Mouse (Mus musculus) Patski (cell line): ENCODE data around the gene Trmo. TPM values are rescaled to one million over a fixed set of nuclear protein-coding genes. Genes with fewer than 3 reads are reported as not detected.

Source experiments
- ATAC-seq: fragments of 100-300 bp; one replicate; pipeline ENCODE4 v1.8.0; 2021
- CTCF ChIA-PET: fragments of 350-600 bp; sonication (Branson Sonifier 250); formaldehyde crosslinking; loops from one replicate; lab custom pipeline; 2022; ENCODE audit warnings: inconsistent platforms; lab: Charles Lee
- POLR2A ChIA-PET: fragments of 350-600 bp; sonication (Branson Sonifier 250); formaldehyde crosslinking; loops from one replicate; lab custom pipeline; 2022; ENCODE audit warnings: antibody characterized with exemption, inconsistent platforms; lab: Charles Lee
- DNase-seq: peaks from one replicate; pipeline ENCODE4 v3.0.0-alpha.2; 2011; ENCODE audit warnings: low read depth, low spot score
- H3K27me3 ChIP-seq: fragments of 371-371 bp; one replicate; pipeline ENCODE4 v1.5.1; 2021
- CTCF ChIP-seq: fragments of 100-300 bp; IDR thresholded peaks from one replicate; pipeline ENCODE4 v1.5.1; 2021
- in situ Hi-C: fragments of 300-500 bp; cut with MboI; formaldehyde crosslinking; loops from 3 replicates; pipeline ENCODE4 v1.11.1; 2018; ENCODE audit warnings: low pct_unique_long_range_greater_than_20kb, mixed read lengths
- polyA plus RNA-seq: library from polyadenylated mRNA; unstranded; gene quantifications from one replicate; pipeline ENCODE4 v1.2.3, GENCODE M21; 2021

The Trmo gene
- polyA plus RNA-seq, 1 experiment from 2014 or later: 2.8 TPM

DNA sequence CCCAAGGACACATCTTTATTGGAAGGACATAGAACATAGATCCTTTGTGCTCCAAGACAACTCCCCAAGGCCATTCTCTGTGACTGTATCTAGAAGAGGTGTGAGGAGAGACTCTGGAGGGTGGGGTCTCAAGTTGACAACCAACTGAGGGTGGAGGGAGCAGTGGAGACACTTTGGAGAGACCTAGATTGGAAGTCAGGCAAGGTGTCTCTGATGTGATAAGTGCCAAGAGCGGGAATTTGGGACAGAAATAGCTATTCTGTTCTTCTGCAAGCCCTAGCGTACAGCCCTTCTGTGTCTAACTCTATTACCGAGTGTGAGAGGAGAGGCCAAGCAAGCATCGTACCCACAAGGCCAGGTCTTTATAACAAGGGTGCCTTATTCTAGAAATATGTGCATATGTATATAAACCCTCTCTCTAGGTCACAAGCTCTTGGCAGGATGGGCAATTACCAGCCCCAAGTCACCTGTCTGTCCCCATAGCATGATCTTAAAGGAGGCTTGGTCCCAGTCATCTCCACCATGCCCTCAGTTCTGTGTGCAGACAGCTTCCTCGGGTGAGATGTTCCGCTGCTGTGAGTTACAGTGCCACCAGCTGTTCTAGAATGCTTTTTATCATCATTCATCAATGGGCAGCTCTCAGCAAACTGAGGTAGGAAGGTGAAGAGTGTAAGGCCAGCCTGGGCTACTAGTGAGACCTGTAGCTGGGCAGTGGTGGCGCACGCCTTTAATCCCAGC, 17.9 kb upstream of the Trmo start:
- DNase-seq (no peak), ATAC-seq (no peak)
- ChIA-PET CTCF (no interaction called here), POLR2A (no interaction called here)
- peaks cover 6% of the 10 kb centered on the region for H3K27me3 ChIP-seq
- TF ChIP-seq CTCF: no peak
- in situ Hi-C loops: no loop called here

DNA sequence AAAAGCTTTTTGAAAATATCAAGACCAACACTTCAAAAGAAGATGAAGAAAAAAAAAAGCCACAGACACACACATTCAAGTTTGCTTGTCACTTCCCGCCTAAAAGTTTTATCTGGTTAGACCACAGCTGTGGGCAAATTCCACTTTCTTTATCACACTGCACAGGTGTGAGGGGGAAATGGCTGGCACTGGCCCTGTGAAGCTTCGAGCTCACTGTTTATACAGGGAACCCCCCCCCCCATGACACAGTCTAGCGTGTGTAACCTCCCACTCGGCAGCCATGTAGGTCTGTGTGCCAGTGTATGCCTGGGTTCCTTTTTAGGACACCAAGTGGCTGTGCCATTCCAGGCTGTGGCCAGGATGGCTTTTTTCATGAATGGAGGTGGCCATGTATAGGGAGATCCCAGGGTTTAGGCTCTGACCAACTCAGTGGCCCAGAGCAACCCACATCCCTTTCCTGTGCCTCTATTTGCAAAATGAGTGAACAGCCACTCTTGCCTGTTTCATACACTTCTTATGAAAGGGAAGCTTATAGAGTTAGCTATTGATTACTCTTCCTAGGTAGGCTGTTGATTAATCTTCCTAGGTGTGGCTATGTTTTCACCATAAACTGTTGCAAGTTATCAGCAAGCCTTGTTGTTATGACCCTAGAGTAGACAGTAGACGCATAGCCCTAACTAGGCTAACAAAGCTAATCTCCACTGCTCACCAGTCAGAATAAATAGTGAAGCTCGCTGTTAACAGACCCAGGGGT, 15.0 kb upstream of the Trmo start:
- CTCF ChIA-PET: interaction anchor here (0.6 to 2.7 kb wide), 4 partner anchors 10 to 15 kb away, joined by 3 to 13 read pairs (median 3); partner anchors contain the start of gene Trmo
- in situ Hi-C loops: no loop called here
- H3K27me3 ChIP-seq: peaks cover 3% of the 10 kb centered on the region
- TF ChIP-seq CTCF: no peak
- DNase-seq: no peak
- ATAC-seq: no peak
- POLR2A ChIA-PET: no interaction called here

DNA sequence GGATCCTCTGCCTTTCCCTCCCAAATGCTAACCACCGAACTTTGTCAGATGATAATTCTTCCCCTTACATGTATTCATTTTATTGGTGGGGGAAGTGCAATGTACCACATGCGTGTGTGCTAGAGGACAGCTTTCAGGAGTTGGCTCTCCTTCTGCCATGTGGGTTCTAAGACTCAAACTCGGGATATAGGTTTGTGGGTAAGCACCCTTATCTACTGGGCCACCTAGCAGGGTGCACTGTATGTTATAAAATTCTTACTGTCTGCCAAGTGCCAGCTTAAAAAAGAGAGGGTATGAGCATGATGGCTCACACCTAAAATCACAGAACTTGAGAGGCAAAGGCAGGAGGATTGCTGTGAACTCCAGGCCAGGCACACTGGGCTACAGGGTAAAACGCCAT, 9.6 kb upstream of the Trmo start:
- ChIA-PET CTCF (no interaction called here), POLR2A (no interaction called here)
- H3K27me3 ChIP-seq: peaks cover 10% of the 10 kb centered on the region
- ATAC-seq: no peak
- in situ Hi-C loops: no loop called here
- no peak for DNase-seq
- TF ChIP-seq CTCF: no peak

DNA sequence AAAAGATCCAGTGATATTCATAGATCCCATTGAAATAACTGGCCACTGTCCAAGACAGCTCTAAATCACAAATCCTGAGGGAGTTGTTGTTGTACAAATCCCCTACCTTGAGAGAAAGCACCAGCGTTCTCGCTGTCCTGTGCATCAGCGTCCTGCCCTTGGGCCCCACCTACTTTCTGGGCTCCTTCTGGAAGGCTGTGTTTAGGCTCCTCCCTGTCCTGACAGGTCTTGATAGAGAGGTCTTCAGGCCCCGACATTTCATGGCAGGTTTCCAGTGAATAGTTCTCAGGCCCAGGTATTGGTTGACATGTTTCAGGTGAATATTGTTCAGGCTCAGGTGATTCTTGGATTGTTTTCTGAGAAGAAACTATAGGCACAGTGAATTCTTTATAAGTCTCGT, 6.5 kb upstream of the Trmo start:
- ChIA-PET POLR2A (no interaction called here), CTCF (no interaction called here)
- in situ Hi-C loops: no loop called here
- ATAC-seq: no peak
- peaks cover 10% of the 10 kb centered on the region for H3K27me3 ChIP-seq
- no peak for TF ChIP-seq CTCF
- DNase-seq: no peak

DNA sequence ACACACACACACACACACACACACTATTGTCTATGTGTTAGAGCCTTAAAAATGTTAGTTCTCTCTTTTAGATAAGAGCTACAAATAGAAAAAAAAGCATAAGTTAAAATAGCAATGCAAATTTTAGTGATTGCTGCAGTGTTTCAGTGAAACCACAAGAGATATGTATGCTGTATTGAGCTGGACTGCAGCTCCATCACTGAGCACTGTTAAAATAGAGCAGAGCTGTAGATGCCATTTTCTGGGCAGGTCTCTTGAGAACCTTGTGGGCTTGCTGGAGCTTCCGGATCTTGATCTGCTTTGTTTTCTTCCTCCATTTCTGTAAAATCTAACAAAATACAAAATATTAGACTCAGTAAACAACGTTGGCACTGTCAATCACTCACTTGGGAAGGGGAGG, 5.2 kb upstream of the Trmo start:
- H3K27me3 ChIP-seq: peaks cover 10% of the 10 kb centered on the region
- CTCF ChIA-PET: interaction anchor here (0.8 to 1.5 kb wide), 3 partner anchors 10 to 38 kb away, joined by 3 to 4 read pairs (median 3); no protein-coding TSS in a partner anchor
- ATAC-seq (no peak), DNase-seq (no peak)
- in situ Hi-C loops: no loop called here
- TF ChIP-seq CTCF: no peak
- POLR2A ChIA-PET: no interaction called here

DNA sequence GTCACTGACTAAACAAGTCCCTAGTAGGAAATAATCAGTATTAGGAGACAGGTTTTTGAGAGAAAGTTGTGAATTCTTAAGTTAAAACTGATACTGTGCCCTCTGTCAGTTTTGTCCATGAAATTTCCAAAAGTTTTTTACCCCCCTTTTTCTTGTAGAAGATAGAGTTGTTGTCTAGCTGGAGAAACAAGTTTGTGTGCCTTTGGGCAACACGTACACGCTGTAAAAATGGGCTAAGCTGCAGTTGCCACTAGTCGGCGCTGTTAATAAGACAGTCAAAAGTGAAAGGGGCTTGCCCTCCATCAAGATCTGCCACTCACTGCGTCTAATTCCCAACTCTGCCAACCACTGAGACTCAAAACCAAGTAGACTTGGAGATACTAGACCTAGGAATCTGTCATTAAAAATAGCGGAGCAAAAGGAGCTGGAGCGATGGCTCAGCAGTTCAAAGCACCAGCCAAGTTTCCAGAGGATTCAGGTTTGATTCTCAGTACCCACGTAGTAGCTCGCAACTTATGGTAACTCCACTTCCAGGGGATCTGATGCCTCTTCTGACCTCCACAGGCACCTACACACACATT, 1.2 kb upstream of the Trmo start:
- ATAC-seq: no peak
- POLR2A ChIA-PET: interaction anchor here (0.9 to 1.1 kb wide), 2 partner anchors 60 to 72 kb away, joined by 3 to 4 read pairs; no protein-coding TSS in a partner anchor
- CTCF ChIA-PET: interaction anchor here (0.7 to 2.9 kb wide), 14 partner anchors 13 to 94 kb away, joined by 3 to 13 read pairs (median 4); partner anchors contain the start of gene Anp32b

DNA sequence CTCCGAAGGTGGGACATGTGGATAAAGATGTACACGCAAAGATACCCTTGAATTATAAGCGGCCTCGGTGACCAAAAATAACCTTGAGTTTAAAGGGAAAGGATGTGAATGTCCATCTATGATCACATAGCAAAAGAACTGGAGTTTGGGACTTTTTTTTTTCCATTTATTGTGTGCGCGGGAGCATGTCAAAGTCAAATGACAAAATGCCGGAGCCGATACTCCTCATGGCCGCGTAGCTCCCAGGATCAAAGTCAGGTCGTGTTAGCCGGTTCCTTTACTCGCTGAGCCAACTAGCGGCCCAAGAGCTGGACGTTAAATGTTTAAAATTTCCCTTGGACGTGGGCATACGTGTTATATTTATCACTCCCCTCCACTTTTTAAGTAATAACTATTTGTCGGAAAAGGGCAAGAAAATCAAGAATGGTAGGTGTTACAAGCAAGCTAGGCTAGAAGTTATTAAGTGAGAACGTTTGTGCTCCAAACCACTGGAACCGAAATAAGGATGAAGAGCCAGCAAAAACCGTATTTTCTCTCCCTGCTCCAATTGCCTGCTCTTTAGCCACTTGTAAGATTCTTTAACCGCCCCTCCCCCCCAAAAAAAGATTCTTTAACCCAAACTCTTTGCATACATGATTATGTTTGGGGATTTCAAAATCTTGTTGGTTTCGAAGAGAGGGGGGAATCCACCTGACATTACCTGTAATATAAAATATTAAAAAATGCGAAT, 540 bp upstream of the Trmo start:
- no peak for TF ChIP-seq CTCF
- DNase-seq (no peak), ATAC-seq (peak; percentile 34)
- CTCF ChIA-PET: interaction anchor here (0.9 to 2.9 kb wide), 11 partner anchors 11 to 95 kb away, joined by 3 to 13 read pairs (median 4); partner anchors contain the start of gene Anp32b
- POLR2A ChIA-PET: interaction anchor here (0.5 to 2.0 kb wide), 2 partner anchors 11 to 61 kb away, joined by 4 to 5 read pairs; partner anchors contain the start of gene Anp32b
- H3K27me3 ChIP-seq: no peaks in the 10 kb centered on the region
- in situ Hi-C loops: loop anchor here (5.0 to 10.0 kb wide), 2 partner anchors 85 to 187 kb away; no protein-coding TSS in a partner anchor

More for the DNA sequence above, 1.2 kb upstream of the Trmo start:
- in situ Hi-C loops: no loop called here
- peak; percentile 76 for TF ChIP-seq CTCF
- DNase-seq: no peak
- no peaks in the 10 kb centered on the region for H3K27me3 ChIP-seq

DNA sequence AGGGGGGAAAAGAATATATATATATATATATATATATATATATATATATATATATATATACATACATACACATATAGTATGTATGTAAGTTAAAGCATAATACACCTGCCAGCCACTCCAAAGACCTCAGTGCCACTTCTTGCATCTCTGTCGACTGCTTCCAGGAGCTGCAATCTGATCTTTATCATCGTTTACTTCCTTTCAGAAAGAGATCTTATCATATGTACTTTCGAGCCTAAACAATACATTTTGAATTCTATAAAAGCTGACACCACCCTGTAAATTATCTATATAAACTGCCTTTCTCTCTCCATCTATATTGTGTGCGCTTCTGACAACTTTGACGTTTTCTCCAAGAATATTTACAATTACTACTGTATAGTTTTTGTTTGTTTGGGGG, 681 bp downstream of the Trmo start:
- no peaks in the 10 kb centered on the region for H3K27me3 ChIP-seq
- no peak for TF ChIP-seq CTCF
- in situ Hi-C loops: loop anchor here (5.0 to 10.0 kb wide), 2 partner anchors 86 to 186 kb away; no protein-coding TSS in a partner anchor
- CTCF ChIA-PET: interaction anchor here (1.3 kb wide), 1 partner anchor 14 kb away, joined by 3 read pairs; no protein-coding TSS in a partner anchor
- ATAC-seq: no peak
- POLR2A ChIA-PET: interaction anchor here (2.0 kb wide), 1 partner anchor 62 kb away, joined by 5 read pairs; the partner anchor contains the start of gene Anp32b
- no peak for DNase-seq

DNA sequence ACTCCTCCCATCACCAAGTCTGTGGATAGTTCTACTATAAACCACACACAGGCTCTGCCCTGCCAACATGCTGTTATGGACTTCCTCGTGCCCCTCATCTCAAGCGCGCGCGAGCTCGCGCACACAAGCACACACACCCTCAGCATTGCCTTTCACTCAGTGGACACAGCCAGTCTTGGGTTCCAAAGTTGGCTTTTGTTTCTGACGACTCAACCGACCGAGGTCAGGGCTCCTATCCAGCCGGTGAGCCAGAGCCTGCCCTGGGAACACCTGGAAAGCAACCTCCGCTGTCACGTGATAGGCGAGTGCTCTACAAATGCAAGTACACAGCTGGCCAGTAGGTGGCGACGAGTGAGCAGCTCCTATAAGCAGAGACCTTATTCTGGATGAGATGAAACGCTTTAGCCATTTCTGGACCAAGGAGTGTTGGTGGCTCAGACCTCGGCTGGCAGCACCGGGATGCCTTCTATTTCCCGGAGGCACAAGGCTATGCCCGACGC, 14.3 kb downstream of the Trmo start:
- peak; percentile 87 for TF ChIP-seq CTCF
- DNase-seq (no peak), ATAC-seq (peak; percentile 85)
- ChIA-PET CTCF (interaction anchor here (0.8 to 2.0 kb wide), 10 partner anchors 10 to 178 kb away, joined by 3 to 6 read pairs (median 4); no protein-coding TSS in a partner anchor), POLR2A (no interaction called here)
- in situ Hi-C loops: no loop called here
- no peaks in the 10 kb centered on the region for H3K27me3 ChIP-seq
